Mouse (Mus musculus) subcutaneous adipose tissue, adult 2 months (tissue): Measurements from ENCODE around the gene Tgm3. TPM values are rescaled to one million over a fixed set of nuclear protein-coding genes. Genes with fewer than 3 reads are reported as not detected.

Experiments used
- polyA plus RNA-seq: library from polyadenylated mRNA; depleted of rRNA; stranded (reverse); fragments of >200 nt; gene quantifications from 2 replicates; pipeline ENCODE4 v1.2.3, GENCODE M21; 2012; ENCODE audit warnings: low replicate concordance; rRNA removed

Gene Tgm3
- polyA plus RNA-seq, result 0.04 and 0.13 TPM in 2 replicates

DNA sequence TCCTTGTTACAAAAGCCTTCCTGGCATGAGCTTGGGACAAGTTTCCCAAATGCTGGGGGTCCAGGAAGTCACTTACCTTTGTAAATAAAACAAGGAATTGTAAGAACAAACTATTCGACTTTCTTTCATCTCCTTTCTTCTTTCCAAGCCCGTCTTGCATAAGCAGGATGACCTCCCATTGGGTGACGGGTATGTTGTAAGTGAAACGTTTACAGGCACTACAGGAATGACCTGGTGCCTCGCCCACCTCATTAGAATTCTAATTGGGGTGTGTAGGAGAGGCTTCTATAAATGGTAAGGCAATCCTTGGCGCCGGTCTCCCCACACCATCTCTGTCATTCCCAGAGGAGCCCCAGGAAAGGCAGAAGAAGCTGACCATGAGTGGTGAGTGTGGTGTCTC lies at the start of gene Tgm3:
Gene Tgm3, plus strand, starts transcription at position 324 of the 400 bp plus-strand sequence.

Other genes with a start within 250 kb of the Tgm3 start
- gene Stk35, start 211.8 kb upstream of the Tgm3 start, polyA plus RNA-seq, result 17.2 and 25.3 TPM in 2 replicates
- gene Tgm6, start 100.1 kb downstream of the Tgm3 start, polyA plus RNA-seq, result 0.05 TPM in 1 of 2 replicates, not detected in the other
- 147 and 232 TPM in 2 replicates for gene Snrpb, start 167.1 kb downstream of the Tgm3 start, polyA plus RNA-seq
- not detected in 2 replicates for gene Tmc2, start 182.8 kb downstream of the Tgm3 start, polyA plus RNA-seq